Mouse (Mus musculus) cerebellum, postnatal 36 days (tissue): ENCODE results near the gene Eed.

Experiments
- DNase-seq, 2 experiments: peaks; one replicate each; pipeline ENCODE4 v3.0.0; 2021 to 2022; ENCODE audit warnings: mixed read lengths in 2 of 2

Gene Eed

DNA sequence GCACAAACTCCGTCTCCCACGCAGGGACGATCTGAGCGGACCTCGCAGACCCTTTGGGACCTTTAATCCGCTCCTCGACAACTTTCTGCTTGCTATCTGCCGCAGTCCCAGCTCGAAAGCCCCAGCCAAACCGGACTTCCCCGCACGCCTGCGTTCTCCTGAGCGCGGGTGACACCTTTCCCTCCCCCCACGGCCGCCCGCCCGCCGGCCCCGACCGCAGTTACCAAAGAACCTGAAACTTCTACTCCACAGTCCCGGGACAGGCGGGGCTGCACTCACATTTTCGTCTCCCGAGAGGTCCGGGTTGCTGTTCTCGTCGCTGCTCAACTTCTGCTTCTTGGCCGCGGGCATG is 674 bp downstream of the Eed start:
- DNase-seq: no peak

DNA sequence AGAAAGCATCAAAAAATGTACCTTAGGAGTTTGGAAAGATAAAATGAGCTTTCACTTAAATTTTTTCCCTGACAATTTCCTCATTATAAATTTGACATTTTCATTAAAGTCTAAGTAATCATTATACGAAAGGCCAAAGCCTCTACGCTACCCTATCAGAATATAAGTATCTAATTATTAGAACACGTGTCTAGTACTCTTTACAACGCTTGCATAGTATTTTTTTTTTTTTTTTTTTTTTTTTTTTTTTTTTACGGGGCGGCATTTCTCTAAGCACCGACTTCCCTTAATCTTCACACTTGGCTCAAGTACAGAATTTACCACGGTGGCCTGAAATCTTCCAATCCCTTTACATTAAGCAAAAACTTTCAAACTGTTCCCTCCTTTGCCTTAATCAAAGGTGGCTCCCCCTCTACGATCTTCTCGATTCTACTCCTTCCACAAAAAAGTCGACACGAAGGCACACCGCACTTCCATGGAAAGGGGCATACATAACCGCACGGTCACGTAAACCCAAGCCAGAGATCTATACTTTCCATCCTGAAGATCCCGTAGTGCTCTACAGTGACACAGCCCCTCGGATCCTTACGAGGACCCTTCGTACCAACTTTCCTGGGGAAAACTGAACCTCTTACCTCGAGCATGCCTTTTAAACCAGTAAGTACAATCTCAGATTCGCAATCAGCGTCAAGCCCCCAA is 1.2 kb downstream of the Eed start:
- peak in 1 of 2 experiments; percentile 9 for DNase-seq

DNA sequence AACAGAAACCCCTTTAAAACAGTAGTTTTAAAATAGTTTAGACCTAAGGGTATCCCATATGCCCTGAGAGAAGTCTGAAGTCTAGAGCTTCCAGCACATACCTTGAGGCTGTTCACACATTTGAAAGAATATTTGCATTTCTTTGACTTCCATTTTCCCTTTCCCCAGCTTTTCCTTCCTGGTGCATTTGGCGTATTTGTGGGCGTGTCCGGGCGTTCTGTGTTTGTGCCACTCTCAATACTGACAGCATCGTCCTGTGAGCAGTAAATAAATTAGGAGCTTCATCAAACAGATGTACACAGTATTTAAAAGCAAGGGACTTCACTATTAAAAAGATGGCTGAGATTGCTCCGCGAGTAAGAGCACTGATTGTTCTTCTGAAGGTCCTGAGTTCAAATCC is 4.0 kb downstream of the Eed start:
- DNase-seq: no peak

DNA sequence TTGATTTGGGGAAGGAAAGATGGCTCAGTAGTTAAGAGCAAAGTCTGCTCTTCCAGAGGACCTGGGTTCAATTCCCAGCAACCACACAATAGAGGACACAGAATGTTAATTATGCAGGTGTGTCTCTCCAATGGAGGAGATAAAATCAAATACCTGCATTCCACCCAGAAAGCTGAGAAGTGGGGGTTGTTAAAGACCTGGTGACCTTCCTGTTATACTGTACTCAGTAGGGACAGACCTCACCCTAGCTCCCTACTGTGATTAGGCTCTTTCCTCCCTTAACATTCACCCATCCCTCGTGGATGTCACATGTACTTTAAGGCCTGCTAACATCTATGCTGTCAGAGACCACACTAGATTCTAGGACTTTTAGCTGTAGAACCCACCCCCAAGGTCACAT is 5.2 kb downstream of the Eed start:
- DNase-seq: no peak

DNA sequence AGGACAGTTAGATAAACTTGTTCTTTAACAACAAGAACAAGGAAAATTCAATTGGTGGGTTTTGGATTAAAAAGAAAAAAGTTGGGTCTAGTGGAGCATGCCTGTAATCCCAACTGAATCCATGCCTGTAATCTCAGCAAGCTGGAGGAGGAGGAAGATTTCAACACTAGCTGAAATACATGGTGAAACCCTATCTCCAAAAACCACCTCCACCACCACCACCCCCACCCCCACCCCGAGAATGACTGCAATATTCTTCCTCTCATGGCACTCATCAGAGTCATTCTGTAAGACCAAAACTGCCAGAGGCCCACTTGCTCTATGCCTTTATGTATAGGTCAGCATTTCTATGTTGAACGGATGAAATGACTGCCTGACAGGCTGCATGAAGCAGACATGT is 13.5 kb downstream of the Eed start:
- DNase-seq: no peak

DNA sequence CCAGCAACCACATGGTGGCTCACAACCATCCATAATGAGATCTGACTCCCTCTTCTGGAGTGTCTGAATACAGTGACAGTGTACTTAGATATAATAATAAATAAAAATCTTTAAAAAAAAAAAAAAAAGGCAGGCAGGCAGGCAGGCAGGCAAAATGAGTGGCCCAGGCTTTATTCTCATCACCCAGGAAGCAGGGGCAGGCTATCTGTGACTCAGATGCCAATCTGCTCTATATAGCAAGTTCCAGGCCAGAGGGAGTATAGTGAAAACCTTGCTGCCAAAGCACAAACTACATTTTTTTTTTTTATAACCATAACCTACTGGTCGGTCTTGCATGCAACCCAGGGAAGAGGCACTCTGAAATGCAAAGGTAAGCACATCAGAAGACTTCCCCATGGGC is 14.0 kb downstream of the Eed start:
- DNase-seq: no peak

DNA sequence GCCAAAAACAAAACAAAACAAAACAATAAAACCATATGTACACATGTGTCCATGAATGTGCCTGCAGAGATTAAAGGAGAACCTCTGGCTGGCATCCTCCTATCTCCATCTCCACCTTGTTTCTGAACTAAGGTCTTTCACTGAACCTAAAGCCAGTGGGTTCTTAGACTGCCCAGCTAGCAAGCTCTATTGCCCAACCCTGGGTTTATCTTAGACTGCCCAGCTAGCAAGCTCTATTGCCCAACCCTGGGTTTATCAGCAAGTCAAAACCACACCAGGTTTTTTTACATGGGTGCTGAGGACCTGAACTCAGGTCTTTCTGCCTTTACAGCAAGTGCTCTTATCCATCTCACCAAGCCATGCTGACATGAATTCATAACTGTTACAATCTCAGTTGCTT is 17.6 kb downstream of the Eed start:
- no peak for DNase-seq

DNA sequence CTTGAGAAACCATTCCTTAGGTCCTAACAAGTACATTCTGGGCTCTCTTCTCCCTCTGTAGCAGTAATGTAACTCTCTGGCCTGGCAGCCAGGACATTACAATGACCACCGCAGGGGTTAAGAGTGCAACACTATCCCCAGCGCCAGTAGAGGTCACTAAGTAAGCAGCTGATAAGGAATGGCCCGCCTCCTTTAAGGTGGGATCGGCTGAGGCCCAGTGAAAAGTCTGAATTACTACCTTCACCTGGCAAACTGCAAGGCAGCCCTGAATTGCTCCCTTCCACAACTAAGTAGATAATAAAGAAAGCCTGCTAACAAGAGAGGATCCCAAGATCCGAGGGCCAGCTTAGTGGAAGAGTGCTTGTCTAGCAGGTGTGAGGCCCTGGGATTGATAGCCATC is 23.5 kb downstream of the Eed start:
- DNase-seq: no peak

DNA sequence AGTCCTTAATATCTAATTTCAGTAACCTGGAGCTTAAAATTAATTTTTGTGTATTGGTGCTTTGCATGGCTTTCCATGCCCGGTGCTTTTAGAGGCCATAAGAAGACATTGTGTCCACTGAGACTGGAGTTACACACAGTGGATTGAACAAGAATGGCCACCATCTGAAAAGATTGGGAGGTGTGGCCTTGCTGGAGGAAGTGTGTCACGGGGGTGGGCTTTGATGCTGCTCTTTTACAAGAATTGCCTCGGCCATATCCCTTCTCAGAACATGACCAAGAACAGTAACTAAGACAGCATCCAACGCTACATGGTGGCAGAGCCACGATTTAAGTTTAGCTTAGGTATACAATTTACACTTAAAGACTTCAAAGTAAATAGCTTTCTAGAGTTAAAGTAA is 26.5 kb downstream of the Eed start:
- DNase-seq: no peak

DNA sequence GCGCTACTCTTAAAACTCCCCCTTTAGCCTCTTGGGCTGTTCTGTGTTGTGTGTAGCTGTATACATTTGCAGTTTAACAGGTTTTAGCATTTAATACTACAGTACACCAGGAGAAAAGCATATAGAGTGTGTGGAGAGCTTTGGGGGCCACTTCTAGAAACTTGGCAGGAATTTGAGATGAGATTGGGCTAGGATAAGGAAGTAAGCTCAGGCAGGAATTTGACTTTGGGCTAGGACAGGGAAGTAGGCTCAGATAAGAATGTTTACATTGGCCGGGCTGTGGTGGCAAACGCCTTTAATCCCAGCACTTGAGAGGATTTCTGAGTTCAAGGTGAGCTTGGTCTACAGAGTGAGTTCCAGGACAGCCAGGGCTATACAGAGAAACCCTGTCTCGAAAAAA is 31.4 kb downstream of the Eed start:
- no peak for DNase-seq

DNA sequence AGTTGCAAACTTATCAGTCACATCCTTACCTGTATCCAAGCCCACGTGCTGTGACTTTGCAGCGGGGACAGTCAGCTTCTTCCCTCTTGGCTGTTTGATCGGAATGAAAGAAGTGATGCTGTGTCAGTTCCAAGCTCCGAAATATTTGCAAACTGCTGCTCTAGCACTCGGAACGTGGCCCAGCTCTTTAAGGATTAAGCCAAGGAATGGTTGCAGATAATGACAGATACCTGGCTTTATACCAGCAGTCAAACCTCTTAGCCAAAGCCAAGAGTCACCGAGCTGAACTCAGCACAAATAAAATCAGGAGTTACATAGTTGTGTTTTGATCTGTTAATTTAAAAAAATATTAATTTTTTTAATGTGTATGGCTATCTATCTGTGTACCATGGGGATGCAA is 32.8 kb downstream of the Eed start:
- DNase-seq: no peak

DNA sequence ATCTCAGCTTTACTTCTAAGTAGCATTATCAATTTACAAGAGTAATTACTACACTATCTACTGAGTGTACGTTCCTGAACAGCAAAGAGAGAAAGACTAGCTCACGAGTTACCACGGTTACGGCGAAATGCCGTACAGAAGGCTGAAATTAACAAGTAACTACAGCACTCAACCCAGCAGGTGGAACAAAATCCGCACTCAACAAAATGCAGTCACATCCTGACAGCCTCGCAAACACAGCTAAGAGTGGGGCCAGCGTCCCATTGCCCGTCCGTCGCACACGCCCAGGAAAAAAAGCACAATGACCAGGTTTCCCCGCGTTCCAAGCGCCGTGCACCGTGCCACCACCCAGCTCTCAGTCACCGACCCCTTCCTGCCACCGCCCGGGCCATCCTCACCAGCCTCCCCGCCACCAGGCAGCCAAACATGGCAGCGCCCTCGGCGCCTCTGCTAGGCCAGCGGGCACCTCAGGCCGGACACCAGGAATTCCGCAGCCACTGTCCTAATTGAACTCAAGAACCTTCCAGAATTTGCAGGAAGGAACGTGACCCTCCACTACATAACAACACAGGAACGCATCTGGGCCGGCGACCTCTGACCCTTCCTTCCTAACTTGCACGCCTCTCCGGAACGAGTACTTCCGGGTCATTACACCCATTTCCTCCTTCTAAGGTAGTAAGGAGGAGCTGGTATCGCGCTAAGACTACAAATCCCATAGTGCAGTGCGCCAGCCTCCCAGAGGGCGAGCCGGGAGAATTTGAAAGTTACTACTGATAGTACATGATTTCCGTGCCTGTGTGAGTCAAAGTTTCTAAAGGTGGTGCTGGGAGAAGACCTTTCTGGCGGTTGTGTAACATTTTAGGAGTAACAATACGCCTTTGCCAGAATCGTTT is 40.0 kb downstream of the Eed start, which contains the start of gene Hikeshi:
Gene Hikeshi (minus strand): TSS at position 634 of the 893 bp plus-strand sequence.
- peak; percentile 85 to 88 for DNase-seq

DNA sequence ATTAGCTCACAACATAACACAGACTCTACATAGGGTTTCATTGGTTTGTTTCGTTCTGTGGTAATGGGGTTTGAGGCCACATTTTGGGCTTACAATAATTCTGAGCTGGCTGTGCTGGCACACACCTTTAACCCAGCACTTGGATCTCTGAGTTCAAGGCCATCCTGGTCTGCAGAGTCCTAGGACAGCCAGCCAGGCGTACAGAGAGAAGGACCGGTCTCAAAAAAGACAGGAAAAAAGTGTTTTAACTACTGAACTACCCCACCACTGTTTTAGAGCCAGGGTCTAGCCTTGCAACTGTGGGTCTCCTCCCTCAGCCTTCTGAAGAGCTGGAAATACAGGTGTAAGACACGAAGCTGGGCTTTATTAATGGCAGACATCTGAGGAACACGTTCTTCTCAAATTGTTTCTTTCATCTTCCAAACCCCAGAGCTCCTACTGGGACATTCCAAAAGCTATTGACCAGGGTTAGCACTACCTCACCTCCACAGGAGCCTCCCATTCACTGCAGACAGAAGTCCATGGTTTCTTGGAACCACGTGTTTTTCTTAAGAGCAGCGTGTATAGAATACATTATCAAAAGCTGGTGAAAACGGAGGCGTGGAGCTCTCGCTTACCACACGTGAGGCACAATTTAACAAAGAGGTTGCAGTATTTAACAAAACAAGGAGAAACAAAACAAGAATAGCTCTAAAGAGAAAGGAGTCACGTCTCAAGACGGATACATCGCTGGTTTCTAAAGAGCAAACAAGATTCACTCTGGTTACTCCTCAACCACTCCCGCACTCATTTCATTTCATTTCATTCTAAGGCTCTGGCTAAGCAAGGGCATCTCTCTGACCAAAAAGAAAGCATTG is 41.1 kb downstream of the Eed start:
- no peak for DNase-seq

DNA sequence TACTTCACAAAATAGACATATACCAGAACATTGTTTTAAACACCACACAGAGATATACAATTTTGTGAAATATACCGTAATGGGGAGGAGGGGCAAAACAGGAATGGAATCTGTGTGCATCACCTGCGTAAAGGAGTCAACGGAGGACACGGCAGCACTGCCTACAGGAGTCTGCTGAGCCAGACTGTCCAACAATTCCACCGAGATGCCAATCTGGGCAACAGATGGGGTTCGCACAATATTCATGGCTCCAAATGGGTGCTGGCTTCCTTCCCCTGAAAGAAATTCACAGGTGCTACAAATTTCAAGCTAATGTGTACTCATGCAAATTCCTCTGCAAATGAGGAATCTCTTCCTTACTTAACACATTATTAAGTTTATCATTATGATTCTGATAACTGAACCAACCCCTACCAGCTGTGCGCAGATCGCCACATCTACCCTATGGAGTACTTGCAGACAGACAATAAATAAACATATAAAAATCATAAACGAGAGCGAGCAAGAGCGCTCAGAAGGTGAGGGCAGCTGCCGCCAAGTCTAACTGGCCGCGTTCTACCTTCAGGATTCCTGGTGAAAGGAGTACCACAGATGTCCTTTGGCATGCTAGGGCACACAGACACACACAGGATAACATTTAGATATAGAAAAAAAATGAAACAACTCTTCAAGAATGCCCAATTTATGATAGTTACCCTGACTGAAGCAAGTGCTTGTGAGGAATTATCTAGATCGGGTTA is 57.2 kb downstream of the Eed start:
- DNase-seq: peak; percentile 81 to 84

DNA sequence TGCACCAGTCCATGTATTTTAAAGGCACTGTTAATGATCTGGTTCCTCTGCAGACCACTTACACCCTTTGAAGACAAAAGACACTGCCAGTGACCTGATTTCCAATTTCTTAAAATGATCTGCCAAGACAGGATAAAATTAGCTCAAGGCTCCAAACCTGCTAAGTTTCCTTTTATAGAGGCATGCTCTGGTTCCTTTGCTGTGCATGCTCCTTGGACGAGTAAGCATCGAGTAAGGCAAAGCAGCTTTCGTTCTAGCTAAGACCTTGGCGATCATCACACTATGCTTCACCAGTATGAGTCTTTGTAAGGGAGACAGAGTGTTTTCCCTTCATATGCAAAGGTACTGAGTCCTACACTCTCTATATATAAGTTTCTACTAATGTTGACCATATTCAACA is 63.0 kb downstream of the Eed start:
- DNase-seq: no peak

DNA sequence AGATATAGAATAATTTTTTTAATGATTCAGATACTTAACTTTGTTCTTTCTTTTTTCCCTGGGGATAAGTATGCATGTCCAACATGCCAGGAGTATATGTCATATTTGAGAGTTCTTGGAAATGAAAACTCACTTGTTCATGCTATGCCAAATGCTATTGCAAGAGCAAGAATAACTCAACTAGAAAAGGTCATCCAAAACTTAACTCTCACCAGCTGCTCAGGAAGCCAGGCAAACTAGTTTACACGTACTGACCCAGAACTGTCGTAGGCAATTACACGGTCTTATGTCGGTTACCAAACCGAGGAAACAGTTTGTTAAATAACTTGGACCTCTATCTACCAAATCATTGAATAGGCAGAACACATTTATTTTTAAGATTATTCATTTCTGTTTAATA is 64.1 kb downstream of the Eed start:
- no peak for DNase-seq

DNA sequence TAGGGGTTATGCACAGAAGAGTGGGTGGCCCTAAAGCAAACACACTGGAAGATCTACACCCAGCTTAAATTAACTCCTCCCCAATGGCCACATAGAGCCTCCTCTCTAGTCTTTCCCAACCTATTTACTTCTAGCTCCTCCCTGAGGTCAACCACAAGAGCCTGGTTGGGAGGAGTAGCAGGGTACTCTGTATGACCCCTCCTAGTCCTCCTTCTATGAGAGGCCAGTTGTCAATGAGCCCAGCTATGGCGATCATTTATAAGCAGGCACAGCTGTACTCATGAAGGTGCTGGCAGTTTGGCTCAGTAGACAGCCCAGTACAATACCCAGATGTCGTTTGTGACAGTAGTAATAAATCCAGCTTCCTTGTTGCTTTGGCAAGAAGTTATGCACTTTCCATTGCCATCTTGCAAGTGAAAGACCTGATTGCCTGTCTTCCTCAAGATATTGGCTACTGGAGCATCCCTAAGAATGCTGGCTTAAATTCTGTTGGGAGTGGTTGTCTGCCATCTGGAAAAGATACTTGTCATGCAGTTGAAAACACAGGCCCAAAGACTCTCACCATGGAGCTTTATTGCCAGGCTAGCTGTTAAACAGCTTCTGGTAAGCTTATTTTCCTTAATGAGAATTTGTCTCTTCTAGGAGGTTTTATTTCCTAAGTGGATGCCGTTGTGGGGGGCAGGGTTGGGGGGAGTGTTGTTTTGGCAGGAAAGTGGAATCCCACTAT is 67.2 kb downstream of the Eed start:
- DNase-seq: no peak

DNA sequence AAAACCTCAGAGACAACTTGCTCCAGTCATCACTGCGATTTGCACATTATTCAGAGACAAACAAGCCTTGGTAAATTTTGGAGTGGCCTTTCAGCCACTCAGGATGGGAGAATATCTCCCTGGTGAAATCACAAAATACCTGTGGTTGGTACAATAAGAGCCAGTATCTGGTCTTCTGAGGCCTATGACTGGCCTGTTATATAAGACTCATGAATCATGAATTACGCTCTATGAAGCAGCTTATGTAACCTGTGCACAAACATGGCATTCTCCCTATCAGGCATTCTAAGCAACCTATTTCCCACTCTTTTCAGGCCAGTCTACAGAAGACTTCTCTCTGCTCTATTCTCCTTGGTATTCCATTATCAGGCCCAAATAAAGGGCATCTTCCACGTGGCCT is 68.4 kb downstream of the Eed start:
- no peak for DNase-seq

DNA sequence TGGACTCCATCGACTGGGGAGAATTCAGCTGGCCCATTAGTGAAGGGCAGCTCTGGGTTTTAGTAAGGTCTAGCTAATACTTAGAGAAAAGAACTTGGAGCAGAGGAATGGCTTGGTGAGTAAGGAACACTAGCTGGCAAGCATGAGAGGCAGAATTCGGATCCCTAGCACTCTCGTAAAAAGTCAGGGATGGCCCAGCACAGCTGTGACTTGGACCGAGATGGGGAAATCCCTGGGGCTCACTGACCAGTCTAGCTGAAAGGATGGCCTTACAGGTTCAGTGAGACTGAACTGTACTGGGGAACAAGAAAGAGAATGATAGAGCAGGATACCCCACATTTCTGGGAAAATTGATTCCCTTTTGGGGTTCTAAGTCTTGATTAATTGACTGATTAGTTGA is 71.1 kb downstream of the Eed start:
- no peak for DNase-seq

DNA sequence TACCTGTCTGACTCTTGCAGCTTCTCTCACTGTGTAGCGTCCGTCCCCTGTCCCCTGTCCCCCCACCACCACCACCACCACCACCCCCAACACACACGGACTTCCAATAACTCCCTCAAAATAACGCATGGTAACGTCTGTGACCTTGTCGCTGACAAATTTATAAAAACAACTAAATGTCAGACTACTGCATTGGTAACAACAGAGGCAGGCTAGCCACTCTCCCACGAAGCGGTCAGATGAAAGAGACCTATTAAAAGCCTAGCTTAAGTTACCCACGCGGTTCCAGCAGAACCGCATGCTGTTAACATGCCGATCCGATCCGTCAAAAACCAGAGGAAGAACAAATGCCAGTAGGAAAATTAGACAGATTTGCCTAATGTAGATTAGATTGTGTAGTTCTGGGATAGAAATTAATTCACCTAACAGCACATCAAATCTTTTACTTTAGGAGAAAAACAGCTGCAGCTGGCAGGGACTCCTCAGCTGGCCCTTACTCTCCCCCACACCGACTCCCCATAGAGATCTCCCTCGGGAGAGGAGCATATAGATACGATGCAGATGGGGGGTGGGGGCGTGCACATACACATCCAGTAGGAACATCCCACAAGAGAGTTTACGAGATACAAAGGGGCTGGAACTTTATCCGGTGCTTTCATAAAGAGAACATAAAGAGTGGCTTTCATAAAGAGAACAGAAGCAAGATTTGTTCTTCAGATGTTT is 71.7 kb downstream of the Eed start:
- no peak for DNase-seq

DNA sequence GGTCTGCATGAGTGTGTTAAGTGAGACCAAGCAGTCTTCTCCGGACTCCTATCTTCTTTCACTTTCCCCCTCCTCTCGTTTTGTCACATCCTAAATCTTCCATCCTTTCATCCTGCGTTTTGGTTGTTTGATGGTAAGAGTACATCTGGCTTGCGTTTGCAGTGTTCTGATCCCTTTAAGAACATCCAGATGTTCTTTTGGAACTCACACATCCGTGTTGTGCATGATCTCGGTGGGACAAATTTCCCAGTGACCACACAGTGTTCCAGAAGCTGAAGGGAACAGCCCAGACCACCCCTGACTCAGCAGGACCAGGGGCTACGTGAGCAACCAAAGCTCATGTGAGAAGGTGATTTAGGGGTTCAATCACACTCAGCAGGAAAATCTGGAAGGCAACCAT is 72.4 kb downstream of the Eed start:
- no peak for DNase-seq
